Mouse (Mus musculus): ENCODE data around the gene Usp44.
"Not testable (repeated sequence)": the region's sequence is repeated elsewhere in the genome, so short reads cannot be mapped to it uniquely, and the experiment has no call there.

Usp44 gene

GRCm38 (mm10) chr10:93830931-93831729 lies at the start of gene Usp44:
TSS of gene Usp44 (plus strand) at chr10:93831555.
- DNase-seq (ENCODE audit: low spot score), result peak; percentile 65

GRCm38 (mm10) chr10:93783216-93784013 lies 47.9 kb upstream of the Usp44 start:
- DNase-seq (ENCODE audit: low spot score), result no peak

GRCm38 (mm10) chr10:93799711-93800362 lies 31.5 kb upstream of the Usp44 start:
- no peak for DNase-seq (ENCODE audit: low spot score)

- no peak for DNase-seq (ENCODE audit: low spot score)
These were observed 31.0 kb upstream of the Usp44 start for GRCm38 (mm10) chr10:93800363-93800722.

GRCm38 (mm10) chr10:93800895-93801294 lies 30.5 kb upstream of the Usp44 start:
- no peak for DNase-seq (ENCODE audit: low spot score)

GRCm38 (mm10) chr10:93803199-93803598 lies 28.2 kb upstream of the Usp44 start:
- no peak for DNase-seq (ENCODE audit: low spot score)

- not testable (repeated sequence) for DNase-seq (ENCODE audit: low spot score)
These were observed 21.9 kb upstream of the Usp44 start for GRCm38 (mm10) chr10:93809438-93809837.

GRCm38 (mm10) chr10:93810590-93811185 lies 20.7 kb upstream of the Usp44 start:
- peak; percentile 16 for DNase-seq (ENCODE audit: low spot score)

- DNase-seq (ENCODE audit: low spot score), result no peak
These were observed 19.3 kb upstream of the Usp44 start for GRCm38 (mm10) chr10:93812098-93812497.

GRCm38 (mm10) chr10:93812774-93813415 lies 18.5 kb upstream of the Usp44 start:
- DNase-seq (ENCODE audit: low spot score), result peak; percentile 90

GRCm38 (mm10) chr10:93813755-93814154 lies 17.6 kb upstream of the Usp44 start:
- DNase-seq (ENCODE audit: low spot score), result peak; percentile 38

GRCm38 (mm10) chr10:93818661-93819060 lies 12.7 kb upstream of the Usp44 start:
- DNase-seq (ENCODE audit: low spot score), result peak; percentile 87

- DNase-seq (ENCODE audit: low spot score), result no peak
These were observed 1.2 kb upstream of the Usp44 start for GRCm38 (mm10) chr10:93829898-93830831.

GRCm38 (mm10) chr10:93831730-93832574 lies 597 bp downstream of the Usp44 start:
- DNase-seq (ENCODE audit: low spot score), result peak; percentile 35

- DNase-seq (ENCODE audit: low spot score), result no peak
These were observed 1.5 kb downstream of the Usp44 start for GRCm38 (mm10) chr10:93832811-93833210.

- no peak for DNase-seq (ENCODE audit: low spot score)
These were observed 2.0 kb downstream of the Usp44 start for GRCm38 (mm10) chr10:93833370-93833698.

GRCm38 (mm10) chr10:93833699-93834393 lies 2.5 kb downstream of the Usp44 start:
- DNase-seq (ENCODE audit: low spot score), result peak; percentile 92

- peak; percentile 58 for DNase-seq (ENCODE audit: low spot score)
These were observed 3.0 kb downstream of the Usp44 start for GRCm38 (mm10) chr10:93834394-93834745.

GRCm38 (mm10) chr10:93835115-93835514 lies 3.8 kb downstream of the Usp44 start:
- DNase-seq (ENCODE audit: low spot score), result not testable (repeated sequence)

Data from embryo, embryonic 10.5 days (tissue).